Mouse (Mus musculus): ENCODE results near the gene Spcs1. TPM values are rescaled to one million over a fixed set of nuclear protein-coding genes. Genes with fewer than 3 reads are reported as not detected.

The Spcs1 gene
- total RNA-seq, 2 experiments from 2014 or later: 129 to 132 TPM

DNA sequence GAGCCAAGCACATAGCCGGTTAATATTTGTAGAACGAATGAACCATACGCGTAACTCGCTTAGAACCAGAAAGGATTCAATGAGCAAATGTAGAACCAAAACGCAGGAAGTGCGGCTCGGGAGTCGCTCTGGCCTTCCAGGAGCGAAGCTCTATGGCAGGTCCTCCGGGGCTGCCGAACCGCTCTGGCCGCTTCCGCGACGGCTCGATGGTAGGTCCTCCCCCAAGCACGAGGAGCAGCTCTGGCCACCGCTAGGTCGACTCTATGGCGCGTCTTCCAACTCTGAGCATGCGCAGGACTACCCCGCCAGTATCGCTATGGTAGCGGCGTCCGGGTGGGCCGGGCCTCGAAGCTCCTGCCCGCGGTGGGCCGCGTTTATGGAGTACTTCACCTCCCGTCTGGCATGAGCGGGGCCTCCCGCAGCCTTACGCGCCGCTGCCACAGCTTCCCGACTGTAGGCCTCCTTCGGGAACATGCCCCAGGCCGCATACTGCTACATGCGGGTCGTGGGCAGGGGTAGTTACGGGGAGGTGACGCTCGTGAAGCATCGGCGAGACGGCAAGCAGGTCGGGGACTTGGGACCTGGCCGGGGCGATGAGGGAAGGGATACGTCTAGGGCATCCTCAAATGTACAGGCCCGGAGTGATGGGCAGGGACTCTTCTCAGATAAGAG, 50.2 kb downstream of the Spcs1 start, which contains the start of gene Nek4:
Gene Nek4, plus strand, starts transcription at position 224 of the 672 bp plus-strand sequence.
- DNase-seq (ENCODE audit: low spot score): peak; percentile 97

DNA sequence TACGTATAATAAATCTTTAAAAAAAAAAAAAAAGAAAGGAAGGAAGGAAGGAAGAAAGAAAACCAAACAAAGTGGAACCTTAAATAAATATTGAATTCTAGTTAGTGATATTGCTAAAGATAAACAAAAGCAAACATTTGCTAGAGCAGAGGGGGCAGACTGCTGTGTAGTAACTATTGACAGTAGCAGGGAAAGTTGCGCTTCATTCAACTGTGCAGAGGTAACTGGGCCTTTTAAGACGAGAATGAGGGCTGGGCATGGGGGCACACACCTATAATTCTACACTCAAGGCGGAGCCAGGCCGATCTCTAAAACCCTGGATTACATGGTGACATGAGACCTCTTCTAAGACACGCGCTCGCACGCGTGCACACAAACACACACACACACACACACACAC, 51.5 kb downstream of the Spcs1 start:
- DNase-seq (ENCODE audit: low spot score): no peak

Other genes starting within 250 kb of the Spcs1 start
- 10 to 100 TPM in 1 of 2 experiments, 1 to 10 TPM in 1; 5.9 to 10.2 TPM for gene Tmem110, start 176.1 kb downstream of the Spcs1 start, total RNA-seq (2021)
- gene Mustn1, start 122.5 kb downstream of the Spcs1 start, total RNA-seq (2021): 100 to 1,000 TPM in 1 of 2 experiments, 10 to 100 TPM in 1; 81.2 to 174 TPM
- gene Itih4, start 115.2 kb downstream of the Spcs1 start, total RNA-seq (2021): under 1 TPM; 0.09 to 1.00 TPM
- gene Itih3, start 77.9 kb downstream of the Spcs1 start, total RNA-seq (2021): under 1 TPM; 0.37 to 0.40 TPM
- gene Itih1, start 58.4 kb downstream of the Spcs1 start, total RNA-seq (2021): under 1 TPM in 1 of 2 experiments, not detected in 1; 0.28 TPM
- 1 to 10 TPM; 3.9 to 4.3 TPM for gene Nek4, start 50.3 kb downstream of the Spcs1 start, total RNA-seq (2021)
- gene Glt8d1, start 272 bp downstream of the Spcs1 start, total RNA-seq (2021): 10 to 100 TPM in 1 of 2 experiments, 1 to 10 TPM in 1; 9.7 to 12.0 TPM
- 10 to 100 TPM; 40.1 to 41.1 TPM for gene Pbrm1, start 17.5 kb upstream of the Spcs1 start, total RNA-seq (2021)
- 10 to 100 TPM; 31.8 to 31.9 TPM for gene Gnl3, start 17.5 kb upstream of the Spcs1 start, total RNA-seq (2021)
- 10 to 100 TPM; 24.6 to 33.8 TPM for gene Smim4, start 127.3 kb upstream of the Spcs1 start, total RNA-seq (2021)
- 1 to 10 TPM in 1 of 2 experiments, under 1 TPM in 1; 0.57 to 1.3 TPM for gene Nt5dc2, start 129.4 kb upstream of the Spcs1 start, total RNA-seq (2021)
- 10 to 100 TPM in 1 of 2 experiments, 1 to 10 TPM in 1; 9.7 to 16.7 TPM for gene Stab1, start 167.0 kb upstream of the Spcs1 start, total RNA-seq (2021)
- 100 to 1,000 TPM; 566 to 705 TPM for gene Tnnc1, start 206.6 kb upstream of the Spcs1 start, total RNA-seq (2021)
- 10 to 100 TPM; 52.3 to 59.6 TPM for gene Nisch, start 215.3 kb upstream of the Spcs1 start, total RNA-seq (2021)
- 1 to 10 TPM; 5.8 to 7.0 TPM for gene Sema3g, start 216.2 kb upstream of the Spcs1 start, total RNA-seq (2021)
- 10 to 100 TPM in 1 of 2 experiments, 1 to 10 TPM in 1; 9.2 to 10.8 TPM for gene Phf7, start 249.6 kb upstream of the Spcs1 start, total RNA-seq (2021)
- gene Bap1, start 249.8 kb upstream of the Spcs1 start, total RNA-seq (2021): 10 to 100 TPM; 40.7 to 46.8 TPM